Mouse (Mus musculus): ENCODE data around the gene Magee1.
"Not testable (repeated sequence)": the region's sequence is repeated elsewhere in the genome, so short reads cannot be mapped to it uniquely, and the experiment has no call there.

The Magee1 gene

GRCm38 (mm10) chrX:105120275-105121226, at the start of gene Magee1:
Gene Magee1, plus strand, starts transcription at chrX:105120378.
- DNase-seq (ENCODE audit: low spot score in 2 of 2): peak; percentile 52 to 71

GRCm38 (mm10) chrX:105079151-105079550, 41.0 kb upstream of the Magee1 start:
- no peak for DNase-seq (ENCODE audit: low spot score in 2 of 2)

GRCm38 (mm10) chrX:105079615-105080092, 40.5 kb upstream of the Magee1 start, which contains the start of gene Pbdc1:
Gene Pbdc1, plus strand, starts transcription at chrX:105079756.
- peak; percentile 71 to 93 for DNase-seq (ENCODE audit: low spot score in 2 of 2)

- no peak for DNase-seq (ENCODE audit: low spot score in 2 of 2)
These were observed 40.1 kb upstream of the Magee1 start for GRCm38 (mm10) chrX:105080096-105080495.

GRCm38 (mm10) chrX:105083013-105083412, 37.2 kb upstream of the Magee1 start:
- not testable (repeated sequence) for DNase-seq (ENCODE audit: low spot score in 2 of 2)

- DNase-seq (ENCODE audit: low spot score in 2 of 2): no peak
These were observed 16.0 kb upstream of the Magee1 start for GRCm38 (mm10) chrX:105104175-105104574.

- no peak for DNase-seq (ENCODE audit: low spot score in 2 of 2)
These were observed 5.2 kb upstream of the Magee1 start for GRCm38 (mm10) chrX:105114994-105115393.

GRCm38 (mm10) chrX:105121227-105121865, 1.2 kb downstream of the Magee1 start:
- peak; percentile 25 to 60 for DNase-seq (ENCODE audit: low spot score in 2 of 2)

- DNase-seq (ENCODE audit: low spot score in 2 of 2): no peak
These were observed 4.7 kb downstream of the Magee1 start for GRCm38 (mm10) chrX:105124903-105125302.

- DNase-seq (ENCODE audit: low spot score in 2 of 2): no peak
These were observed 31.8 kb downstream of the Magee1 start for GRCm38 (mm10) chrX:105151872-105152461.

- DNase-seq (ENCODE audit: low spot score in 2 of 2): not testable (repeated sequence)
These were observed 44.8 kb downstream of the Magee1 start for GRCm38 (mm10) chrX:105165007-105165406.

GRCm38 (mm10) chrX:105167217-105167616, 47.0 kb downstream of the Magee1 start:
- DNase-seq (ENCODE audit: low spot score in 2 of 2): no peak
